Mouse (Mus musculus): ENCODE results near the gene Abcf3. TPM values are rescaled to one million over a fixed set of nuclear protein-coding genes. Genes with fewer than 3 reads are reported as not detected.

Gene Abcf3
- total and polyA plus RNA-seq, 3 experiments = 48.6 to 98.0 (median 55.7) TPM

DNA sequence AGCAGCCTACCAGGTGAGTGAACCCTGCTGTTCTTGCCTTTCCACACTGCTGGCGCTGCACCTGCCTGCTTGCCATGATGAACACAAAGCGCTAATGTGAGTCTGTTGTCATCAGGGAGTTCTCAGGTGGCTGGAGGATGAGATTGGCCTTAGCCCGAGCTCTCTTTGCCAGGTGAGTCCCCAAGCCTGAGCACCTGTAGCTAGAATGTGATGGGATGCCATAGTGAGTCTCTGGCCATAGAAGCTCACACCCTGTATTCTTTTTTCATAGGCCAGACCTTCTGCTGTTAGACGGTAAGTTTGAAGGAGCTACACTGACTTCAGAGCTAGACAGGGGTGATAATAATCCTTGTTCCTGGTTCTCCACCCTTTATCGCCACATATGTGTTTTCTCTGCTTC is 3.3 kb downstream of the Abcf3 start:
- H3K4me3 ChIP-seq (replicated peaks in 1 of 3; ENCODE audit: low read depth in 2 of 3, low read length in 2 of 3, poor library complexity in 1 of 3) = no peak overlapping the region
- dilution Hi-C loops (cut with MboI; ENCODE audit: extremely low pct_ligation_motif_present, extremely low pct_unique_long_range_greater_than_20kb, low sequenced_read_pairs) = no loop called here

DNA sequence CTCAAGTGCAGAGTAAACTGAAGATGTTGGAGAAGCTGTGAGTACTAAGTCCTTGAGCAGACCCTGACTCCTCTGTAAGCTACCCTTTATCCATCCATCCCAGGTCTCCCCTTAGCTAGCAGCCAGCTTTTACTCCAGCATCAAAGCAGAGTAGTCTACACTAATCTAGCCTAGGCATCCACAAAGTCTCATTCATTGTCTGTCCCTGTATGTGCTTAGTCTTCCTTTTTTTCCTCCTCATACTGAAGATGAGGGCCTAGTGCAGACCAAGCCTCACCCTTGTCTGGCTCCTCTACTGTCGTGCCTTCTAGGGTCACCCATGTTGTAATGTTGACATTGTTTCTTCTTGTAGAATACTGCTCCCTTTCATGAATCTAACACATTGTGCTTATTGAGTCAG is 4.2 kb downstream of the Abcf3 start:
- DNase-seq (ENCODE audit: extremely low read depth) = no peak
- H3K4me3 ChIP-seq (replicated peaks in 1 of 3; ENCODE audit: low read depth in 2 of 3, low read length in 2 of 3, poor library complexity in 1 of 3) = no peak overlapping the region
- no peak overlapping the region for H3K4me2 ChIP-seq (ENCODE audit: insufficient read depth, low read depth, poor library complexity, severe bottlenecking)
- H3K27me3 ChIP-seq (replicated peaks) = no peaks in the 10 kb centered on the region
- in situ Hi-C loops (cut with MboI; ENCODE audit: low pct_ligation_motif_present, low pct_unique_long_range_greater_than_20kb, low sequenced_read_pairs) (no loop called here), dilution Hi-C loops (cut with MboI; ENCODE audit: extremely low pct_ligation_motif_present, extremely low pct_unique_long_range_greater_than_20kb, low sequenced_read_pairs) (no loop called here)
- H3K36me3 ChIP-seq (replicated peaks in 1 of 2; ENCODE audit: control insufficient read depth in 1 of 2, insufficient read depth in 1 of 2, low read length in 1 of 2) = peaks cover 57 to 72% of the 10 kb centered on the region in 2 experiments
- no peak overlapping the region for H3K27ac ChIP-seq (ENCODE audit: insufficient read depth, low read depth)
- TF ChIP-seq E2F4 (IDR thresholded peaks at IDR 0.05; ENCODE audit: insufficient replicate concordance, low read depth, low read length) (no peak), TBP (conservative IDR thresholded peaks at IDR 0.05; ENCODE audit: low read depth, low read length) (no peak), CTCF (conservative IDR thresholded peaks at IDR 0.05 in 1 of 2, IDR thresholded peaks at IDR 0.05 in 1 of 2; ENCODE audit: low read depth in 2 of 2, low read length in 2 of 2) (no peak), USF1 (IDR thresholded peaks at IDR 0.05; ENCODE audit: low read depth, low read length) (no peak), JUN (IDR thresholded peaks at IDR 0.05; ENCODE audit: insufficient read depth, low read depth, low read length) (no peak), KAT2A (IDR thresholded peaks at IDR 0.05; ENCODE audit: insufficient replicate concordance, low read length) (no peak), NELFE (IDR thresholded peaks at IDR 0.05; ENCODE audit: low read depth, low read length) (no peak), EP300 (IDR thresholded peaks at IDR 0.05; ENCODE audit: low read length) (no peak), MYC (IDR thresholded peaks at IDR 0.05; ENCODE audit: low read depth, low read length) (no peak), MAZ (IDR thresholded peaks at IDR 0.05; ENCODE audit: low read depth, low read length) (no peak), RCOR1 (conservative IDR thresholded peaks at IDR 0.05; ENCODE audit: low read depth, low read length) (no peak)
- H3K79me2 ChIP-seq (replicated peaks; ENCODE audit: control insufficient read depth, extremely low read depth, insufficient read depth, poor library complexity, severe bottlenecking) = peaks cover 19% of the 10 kb centered on the region
- no peaks in the 10 kb centered on the region for H3K9me3 ChIP-seq (replicated peaks; ENCODE audit: low read length)
- no peak overlapping the region for H3K9ac ChIP-seq (ENCODE audit: insufficient read depth, low read depth)
- peaks cover 2 to 13% of the 10 kb centered on the region in 2 experiments for H3K4me1 ChIP-seq (ENCODE audit: control insufficient read depth in 1 of 2, insufficient read depth in 2 of 2)

More for the DNA sequence above, 3.3 kb downstream of the Abcf3 start:
- TF ChIP-seq BHLHE40 (IDR thresholded peaks at IDR 0.05; ENCODE audit: low read depth, low read length) (no peak), POLR2A (IDR thresholded peaks at IDR 0.05; ENCODE audit: low read depth, low read length) (no peak), TBP (conservative IDR thresholded peaks at IDR 0.05; ENCODE audit: low read depth, low read length) (no peak), JUN (IDR thresholded peaks at IDR 0.05; ENCODE audit: insufficient read depth, low read depth, low read length) (no peak), RCOR1 (conservative IDR thresholded peaks at IDR 0.05; ENCODE audit: low read depth, low read length) (no peak), CHD2 (IDR thresholded peaks at IDR 0.05; ENCODE audit: low read length) (no peak), ZKSCAN1 (IDR thresholded peaks at IDR 0.05; ENCODE audit: borderline replicate concordance, low read depth, low read length) (no peak), SIN3A (IDR thresholded peaks at IDR 0.05; ENCODE audit: low read length) (no peak), UBTF (IDR thresholded peaks at IDR 0.05; ENCODE audit: low read depth, low read length) (no peak), PAX5 (IDR thresholded peaks at IDR 0.05; ENCODE audit: low read length) (no peak), ZMIZ1 (IDR thresholded peaks at IDR 0.05; ENCODE audit: low read depth, low read length) (no peak), HCFC1 (IDR thresholded peaks at IDR 0.05; ENCODE audit: low read depth, low read length) (no peak)
- Histone ChIP-seq H3K36me3 (replicated peaks in 1 of 2; ENCODE audit: control insufficient read depth in 1 of 2, insufficient read depth in 1 of 2, low read length in 1 of 2) (peaks cover 53 to 65% of the 10 kb centered on the region in 2 experiments), H3K9ac (ENCODE audit: insufficient read depth, low read depth) (no peak overlapping the region), H3K9me3 (replicated peaks; ENCODE audit: low read length) (no peaks in the 10 kb centered on the region), H3K27ac (ENCODE audit: insufficient read depth, low read depth) (no peak overlapping the region), H3K4me2 (ENCODE audit: insufficient read depth, low read depth, poor library complexity, severe bottlenecking) (no peak overlapping the region), H3K27me3 (replicated peaks) (no peaks in the 10 kb centered on the region), H3K4me1 (ENCODE audit: control insufficient read depth in 1 of 2, insufficient read depth in 2 of 2) (peaks cover 2 to 20% of the 10 kb centered on the region in 2 experiments), H3K79me2 (replicated peaks; ENCODE audit: control insufficient read depth, extremely low read depth, insufficient read depth, poor library complexity, severe bottlenecking) (peaks cover 19% of the 10 kb centered on the region)
- DNase-seq (ENCODE audit: extremely low read depth) = no peak
- in situ Hi-C loops (cut with MboI; ENCODE audit: low pct_ligation_motif_present, low pct_unique_long_range_greater_than_20kb, low sequenced_read_pairs) = no loop called here
